Mouse (Mus musculus) forebrain, embryonic 10.5 days (tissue): ENCODE data around the gene Hydin. TPM values are rescaled to one million over a fixed set of nuclear protein-coding genes. Genes with fewer than 3 reads are reported as not detected.
"Not testable (repeated sequence)": the region's sequence is repeated elsewhere in the genome, so short reads cannot be mapped to it uniquely, and the experiment has no call there.

ENCODE experiments used
- DNase-seq: peaks from one replicate; pipeline ENCODE4 v3.0.0-alpha.2; 2017; ENCODE audit warnings: low spot score; ENCODE audit errors: extremely low spot score
- H3K27ac ChIP-seq: fragments of 300-500 bp; sonication (generic); 2 replicates; pipeline ENCODE4 v1.5.1; 2016; ENCODE audit warnings: mild to moderate bottlenecking
- H3K27me3 ChIP-seq: fragments of 300-500 bp; sonication (generic); 2 replicates; pipeline ENCODE4 v1.6.1; 2016; ENCODE audit warnings: mild to moderate bottlenecking; ENCODE audit not compliant: poor library complexity, severe bottlenecking
- H3K36me3 ChIP-seq: fragments of 300-500 bp; sonication (generic); replicated peaks from 2 replicates; pipeline ENCODE4 v1.6.1; 2016; ENCODE audit warnings: mild to moderate bottlenecking, moderate library complexity
- H3K4me1 ChIP-seq: fragments of 300-500 bp; sonication (generic); 2 replicates; pipeline ENCODE4 v1.6.1; 2016
- H3K4me3 ChIP-seq: fragments of 300-500 bp; sonication (generic); 2 replicates; pipeline ENCODE4 v1.5.1; 2016; ENCODE audit warnings: mild to moderate bottlenecking, moderate library complexity
- H3K9me3 ChIP-seq: fragments of 300-500 bp; sonication (generic); 2 replicates; pipeline ENCODE4 v1.6.1; 2016; ENCODE audit warnings: mild to moderate bottlenecking, moderate library complexity
- WGBS: fragments of 180-500 bp; shearing (Covaris S2); methylation state at CpG from one replicate; pipeline ENCODE4 v1.1.7; 2016; 5-methylcytosine and 5-hydroxymethylcytosine counted together
- polyA plus RNA-seq: library from polyadenylated mRNA; unstranded; fragments of >200 nt; fragmentation: Nextera tagmentation; extraction: Ambion mirVana; gene quantifications from 2 replicates; pipeline ENCODE4 v1.2.1, GENCODE M21; 2016

The Hydin gene
- polyA plus RNA-seq, 1 experiment from 2014 or later = 0.11 TPM

GRCm38 (mm10) chr8:110502880-110503279 is 236.1 kb downstream of the Hydin start:
- Histone ChIP-seq H3K36me3 (no peaks in the 10 kb centered on the region), H3K9me3 (no peaks in the 10 kb centered on the region), H3K27ac (no peak overlapping the region), H3K27me3 (peaks cover 9% of the 10 kb centered on the region; the same call in 1 of the 2 replicates), H3K4me3 (peak overlapping the region; percentile 37; the same call in 1 of the 2 replicates), H3K4me1 (peaks cover 12% of the 10 kb centered on the region; the same call in 1 of the 2 replicates)
- no peak for DNase-seq
- 12% methylated on average over 10 of the region's 10 CpGs for WGBS

- Histone ChIP-seq H3K27ac (no peak overlapping the region), H3K4me3 (no peak overlapping the region)
- WGBS = 79% methylated on average over 3 of the region's 3 CpGs
Measured at GRCm38 (mm10) chr8:110508766-110509165, 242.0 kb downstream of the Hydin start.

GRCm38 (mm10) chr8:110519790-110520189 is 253.0 kb downstream of the Hydin start:
- 88% methylated on average over 7 of the region's 7 CpGs for WGBS
- H3K36me3 ChIP-seq = no peaks in the 10 kb centered on the region
- no peak overlapping the region for H3K27ac ChIP-seq
- H3K9me3 ChIP-seq = no peaks in the 10 kb centered on the region
- no peaks in the 10 kb centered on the region for H3K27me3 ChIP-seq
- no peaks in the 10 kb centered on the region for H3K4me1 ChIP-seq
- H3K4me3 ChIP-seq = no peak overlapping the region
- DNase-seq = no peak

More at GRCm38 (mm10) chr8:110508766-110509165, 242.0 kb downstream of the Hydin start:
- DNase-seq = no peak
- Histone ChIP-seq H3K27me3 (no peaks in the 10 kb centered on the region), H3K36me3 (no peaks in the 10 kb centered on the region), H3K9me3 (peaks cover 5% of the 10 kb centered on the region; the same call in 1 of the 2 replicates), H3K4me1 (no peaks in the 10 kb centered on the region)

- Histone ChIP-seq H3K4me1 (no peaks in the 10 kb centered on the region), H3K27me3 (no peaks in the 10 kb centered on the region), H3K36me3 (no peaks in the 10 kb centered on the region), H3K9me3 (no peaks in the 10 kb centered on the region), H3K27ac (no peak overlapping the region), H3K4me3 (no peak overlapping the region)
- WGBS = 94% methylated on average over 12 of the region's 12 CpGs
- no peak for DNase-seq
Measured at GRCm38 (mm10) chr8:110521851-110522250, 255.1 kb downstream of the Hydin start.

GRCm38 (mm10) chr8:110522495-110522894 is 255.7 kb downstream of the Hydin start:
- not testable (repeated sequence) for DNase-seq, H3K27me3 ChIP-seq, H3K4me1 ChIP-seq, H3K9me3 ChIP-seq, H3K36me3 ChIP-seq, H3K27ac ChIP-seq, H3K4me3 ChIP-seq
- WGBS = 88% methylated on average over 7 of the region's 7 CpGs

- DNase-seq = no peak
- H3K9me3 ChIP-seq = no peaks in the 10 kb centered on the region
- H3K27me3 ChIP-seq = no peaks in the 10 kb centered on the region
- H3K4me1 ChIP-seq = no peaks in the 10 kb centered on the region
- no peak overlapping the region for H3K27ac ChIP-seq
- H3K36me3 ChIP-seq = no peaks in the 10 kb centered on the region
- 75% methylated on average over 15 of the region's 15 CpGs for WGBS
- no peak overlapping the region for H3K4me3 ChIP-seq
Measured at GRCm38 (mm10) chr8:110522985-110523384, 256.2 kb downstream of the Hydin start.

GRCm38 (mm10) chr8:110525229-110525628 is 258.5 kb downstream of the Hydin start:
- 89% methylated on average over 15 of the region's 15 CpGs for WGBS
- H3K27ac ChIP-seq = no peak overlapping the region
- no peak for DNase-seq

GRCm38 (mm10) chr8:110530008-110530762 is 263.4 kb downstream of the Hydin start:
- Histone ChIP-seq H3K9me3 (no peaks in the 10 kb centered on the region), H3K27me3 (no peaks in the 10 kb centered on the region), H3K36me3 (no peaks in the 10 kb centered on the region), H3K27ac (no peak overlapping the region), H3K4me1 (no peaks in the 10 kb centered on the region), H3K4me3 (no peak overlapping the region)
- DNase-seq = no peak
- WGBS = 85% methylated on average over 8 of the region's 8 CpGs

More at GRCm38 (mm10) chr8:110525229-110525628, 258.5 kb downstream of the Hydin start:
- H3K27me3 ChIP-seq = no peaks in the 10 kb centered on the region
- H3K4me1 ChIP-seq = no peaks in the 10 kb centered on the region
- H3K36me3 ChIP-seq = no peaks in the 10 kb centered on the region
- no peaks in the 10 kb centered on the region for H3K9me3 ChIP-seq
- H3K4me3 ChIP-seq = no peak overlapping the region

GRCm38 (mm10) chr8:110533781-110534180 is 267.0 kb downstream of the Hydin start:
- Histone ChIP-seq H3K36me3 (no peaks in the 10 kb centered on the region), H3K27ac (no peak overlapping the region), H3K9me3 (no peaks in the 10 kb centered on the region), H3K4me3 (no peak overlapping the region), H3K4me1 (no peaks in the 10 kb centered on the region), H3K27me3 (no peaks in the 10 kb centered on the region)
- no peak for DNase-seq
- WGBS = 91% methylated on average over 6 of the region's 6 CpGs

- no peak overlapping the region for H3K4me3 ChIP-seq
- no peaks in the 10 kb centered on the region for H3K9me3 ChIP-seq
- no peaks in the 10 kb centered on the region for H3K4me1 ChIP-seq
- H3K36me3 ChIP-seq = no peaks in the 10 kb centered on the region
- DNase-seq = no peak
- WGBS = 79% methylated on average over 4 of the region's 4 CpGs
- no peak overlapping the region for H3K27ac ChIP-seq
- no peaks in the 10 kb centered on the region for H3K27me3 ChIP-seq
Measured at GRCm38 (mm10) chr8:110537849-110538248, 271.1 kb downstream of the Hydin start.

GRCm38 (mm10) chr8:110550343-110550742 is 283.6 kb downstream of the Hydin start:
- WGBS = 72% methylated on average over 1 of the region's 1 CpGs
- Histone ChIP-seq H3K27ac (no peak overlapping the region), H3K4me3 (no peak overlapping the region), H3K4me1 (no peaks in the 10 kb centered on the region), H3K27me3 (no peaks in the 10 kb centered on the region), H3K9me3 (0 out of 2 replicates have a peak, but pooled peaks cover 2% of the 10 kb centered on the region), H3K36me3 (no peaks in the 10 kb centered on the region)
- DNase-seq = no peak

- H3K27ac ChIP-seq, H3K4me3 ChIP-seq, H3K4me1 ChIP-seq, DNase-seq, H3K27me3 ChIP-seq, H3K36me3 ChIP-seq, H3K9me3 ChIP-seq: not testable (repeated sequence)
Measured at GRCm38 (mm10) chr8:110552111-110552510, 285.3 kb downstream of the Hydin start.

- H3K4me1 ChIP-seq = no peaks in the 10 kb centered on the region
- H3K36me3 ChIP-seq = no peaks in the 10 kb centered on the region
- no peak overlapping the region for H3K4me3 ChIP-seq
- 88% methylated on average over 9 of the region's 9 CpGs for WGBS
- H3K9me3 ChIP-seq = no peaks in the 10 kb centered on the region
- DNase-seq = no peak
- H3K27me3 ChIP-seq = no peaks in the 10 kb centered on the region
- no peak overlapping the region for H3K27ac ChIP-seq
Measured at GRCm38 (mm10) chr8:110592641-110593040, 325.9 kb downstream of the Hydin start.
